Mouse (Mus musculus): ENCODE data around the gene Fastkd5.

DNA sequence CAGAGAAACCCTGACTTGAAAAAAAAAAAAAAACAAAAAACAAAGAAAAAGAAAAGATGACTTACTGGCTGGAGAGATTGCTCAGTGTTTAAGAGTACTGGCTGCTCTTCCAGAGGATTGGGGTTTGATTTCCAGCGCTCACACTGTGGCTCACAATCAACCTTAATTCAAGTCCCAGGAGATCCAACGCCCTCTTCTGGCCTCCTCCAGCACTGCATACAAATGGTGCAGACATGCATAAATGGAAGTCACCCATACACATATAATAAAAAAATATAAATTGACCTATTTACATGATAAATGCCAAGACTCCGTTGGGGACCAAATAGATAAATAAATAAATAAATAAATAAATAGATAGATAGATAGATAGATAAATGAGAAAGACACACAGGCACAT, 1.4 kb downstream of the Fastkd5 start:
- no peak for TF ChIP-seq CTCF (IDR thresholded peaks at IDR 0.05; ENCODE audit: borderline replicate concordance, control insufficient read depth, extremely low read depth, insufficient read depth, low read length, poor library complexity)
- TF ChIP-seq POLR2A (IDR thresholded peaks at IDR 0.05; ENCODE audit: control insufficient read depth, extremely low read depth, insufficient read depth, low read length, poor library complexity) = no peak

Data from thymus, adult 2 months (tissue).